17 mouse cellular contexts compared by ENCODE assay signal in genomic region chr5:77259315-77259714, GRCm38 (mm10). TPM values are rescaled to one million over a fixed set of nuclear protein-coding genes. Genes with fewer than 3 reads are reported as not detected.
"Had no signal": no experiment of that assay in that cellular context is flagged by ENCODE, and none has a peak within 500 bp of the region (broad histone marks: within the 10 kb centered on the region; RNA-seq: fewer than 3 reads in every experiment).

No protein-coding gene starts in this region.

- H3K4me1 ChIP-seq: neural tube, embryonic 15.5 days; stomach, embryonic 15.5 days had no signal

- DNase-seq: retina, postnatal 1 day; right cerebral cortex, adult 18-20 months; right cerebral cortex, postnatal 14 days; right cerebral cortex, postnatal 25 days; right cerebral cortex, postnatal 4 days; spleen, adult 18-20 months; thymus, adult 18-20 months; thymus, adult 2 months; thymus, postnatal 14 days; thymus, postnatal 25 days; thymus, postnatal 36 days; thymus, postnatal 4 days had no signal

- H3K4me3 ChIP-seq: neural tube, embryonic 15.5 days; stomach, embryonic 15.5 days had no signal

- H3K36me3 ChIP-seq: neural tube, embryonic 15.5 days; stomach, embryonic 15.5 days had no signal

- H3K9me3 ChIP-seq: neural tube, embryonic 15.5 days; stomach, embryonic 15.5 days had no signal

- H3K27ac ChIP-seq: neural tube, embryonic 15.5 days; stomach, embryonic 15.5 days; stomach, postnatal 0 days had no signal

- H3K27me3 ChIP-seq: neural tube, embryonic 15.5 days; stomach, embryonic 15.5 days had no signal

- H3K9ac ChIP-seq: neural tube, embryonic 15.5 days; stomach, embryonic 15.5 days had no signal

RNA-seq across cellular contexts. Expression of gene Spink2, which starts 48.0 kb away (rescaled TPM):
- total RNA-seq: neutrophil, adult 5-6 weeks had no signal
- polyA plus RNA-seq: small intestine, adult 2 months had no signal
